Mouse (Mus musculus) CH12.LX (cell line): ENCODE data around the gene Med25. TPM values are rescaled to one million over a fixed set of nuclear protein-coding genes. Genes with fewer than 3 reads are reported as not detected.

ENCODE experiments used
- DNase-seq: peaks from one replicate; pipeline ENCODE4 v3.0.0-alpha.2; 2013; ENCODE audit errors: extremely low read depth
- H3K27ac ChIP-seq: 2 replicates; pipeline ENCODE4 v1.5.1; 2012; ENCODE audit warnings: low read depth, mild to moderate bottlenecking, control low read depth, moderate library complexity; ENCODE audit not compliant: insufficient read depth
- H3K27me3 ChIP-seq: replicated peaks from 2 replicates; pipeline ENCODE3; 2012; ENCODE audit warnings: inconsistent platforms
- H3K36me3 ChIP-seq, 2 experiments: replicated peaks in 1 of 2; 2 replicates each; pipeline versions ENCODE3 to v1.6.1; 2012; ENCODE audit warnings: inconsistent platforms in 1 of 2, low read length in 1 of 2, mild to moderate bottlenecking in 1 of 2, mixed read lengths in 1 of 2, moderate library complexity in 1 of 2; ENCODE audit not compliant: control insufficient read depth in 1 of 2, insufficient read depth in 1 of 2
- H3K4me1 ChIP-seq, 2 experiments: 2 replicates each; pipeline ENCODE4 v1.6.1; 2012; ENCODE audit warnings: inconsistent platforms in 1 of 2, moderate library complexity in 1 of 2; ENCODE audit not compliant: insufficient read depth in 2 of 2, control insufficient read depth in 1 of 2
- H3K4me2 ChIP-seq: 2 replicates; pipeline ENCODE4 v1.6.1; 2012; ENCODE audit warnings: low read depth, mild to moderate bottlenecking, control low read depth; ENCODE audit not compliant: poor library complexity, insufficient read depth, severe bottlenecking
- H3K4me3 ChIP-seq, 3 experiments: fragments of 150-350 bp in 1 of 3; sonication (generic) in 1 of 3; replicated peaks in 1 of 3; 2 replicates each; pipeline versions ENCODE3 to v1.5.1; 2011 to 2012; ENCODE audit warnings: low read depth in 2 of 3, low read length in 2 of 3, mild to moderate bottlenecking in 2 of 3, moderate library complexity in 2 of 3, control low read depth in 1 of 3, improper control_type of control experiment in 1 of 3, inconsistent platforms in 1 of 3, mixed read lengths in 1 of 3; ENCODE audit not compliant: poor library complexity in 1 of 3
- H3K79me2 ChIP-seq: replicated peaks from 2 replicates; pipeline ENCODE4 v1.6.1; 2012; ENCODE audit warnings: mild to moderate bottlenecking, moderate library complexity; ENCODE audit not compliant: control insufficient read depth, poor library complexity, insufficient read depth, severe bottlenecking; ENCODE audit errors: extremely low read depth
- H3K9ac ChIP-seq: 2 replicates; pipeline ENCODE4 v1.6.1; 2012; ENCODE audit warnings: low read depth, mild to moderate bottlenecking, control low read depth, moderate library complexity; ENCODE audit not compliant: insufficient read depth
- H3K9me3 ChIP-seq: replicated peaks from 2 replicates; pipeline ENCODE3; 2012; ENCODE audit warnings: low read length, inconsistent platforms, mixed read lengths
- BHLHE40 ChIP-seq: IDR thresholded peaks from 2 replicates; pipeline ENCODE4 v1.6.1; 2011; ENCODE audit warnings: mild to moderate bottlenecking, low read depth, low read length, improper control_type of control experiment
- CHD1 ChIP-seq: IDR thresholded peaks from 2 replicates; pipeline ENCODE4 v1.6.1; 2012; ENCODE audit warnings: low read depth, low read length, improper control_type of control experiment, inconsistent platforms
- CHD2 ChIP-seq: IDR thresholded peaks from 2 replicates; pipeline ENCODE4 v1.6.1; 2011; ENCODE audit warnings: low read length, improper control_type of control experiment
- CTCF ChIP-seq, 2 experiments: IDR thresholded peaks in 1 of 2; conservative IDR thresholded peaks in 1 of 2; 2 replicates each; pipeline ENCODE4 v1.5.1; 2011 to 2012; ENCODE audit warnings: low read depth in 2 of 2, low read length in 2 of 2, improper control_type of control experiment in 1 of 2, inconsistent platforms in 1 of 2, mild to moderate bottlenecking in 1 of 2, moderate library complexity in 1 of 2
- ELF1 ChIP-seq: IDR thresholded peaks from 2 replicates; pipeline ENCODE4 v1.6.1; 2014; ENCODE audit warnings: low read depth, mild to moderate bottlenecking, inconsistent platforms, low read length, improper control_type of control experiment
- EP300 ChIP-seq: IDR thresholded peaks from 2 replicates; pipeline ENCODE4 v1.6.1; 2011; ENCODE audit warnings: low read length, improper control_type of control experiment
- ETS1 ChIP-seq: conservative IDR thresholded peaks from 2 replicates; pipeline ENCODE4 v1.6.1; 2012; ENCODE audit warnings: low read depth, mild to moderate bottlenecking, inconsistent platforms, low read length, improper control_type of control experiment, moderate library complexity
- GABPA ChIP-seq: IDR thresholded peaks from 2 replicates; pipeline ENCODE4 v1.6.1; 2012; ENCODE audit warnings: low read depth, low read length, improper control_type of control experiment, inconsistent platforms; ENCODE audit not compliant: insufficient replicate concordance
- HCFC1 ChIP-seq: IDR thresholded peaks from 2 replicates; pipeline ENCODE4 v1.6.1; 2012; ENCODE audit warnings: low read depth, mild to moderate bottlenecking, inconsistent platforms, low read length, improper control_type of control experiment
- IRF4 ChIP-seq: IDR thresholded peaks from 2 replicates; pipeline ENCODE4 v1.6.1; 2014; ENCODE audit warnings: low read depth, mild to moderate bottlenecking, inconsistent platforms, low read length, improper control_type of control experiment
- JUND ChIP-seq: conservative IDR thresholded peaks from 2 replicates; pipeline ENCODE4 v1.6.1; 2011; ENCODE audit warnings: low read depth, low read length, improper control_type of control experiment
- KAT2A ChIP-seq: IDR thresholded peaks from 2 replicates; pipeline ENCODE4 v1.6.1; 2012; ENCODE audit warnings: low read length, improper control_type of control experiment, inconsistent platforms; ENCODE audit not compliant: insufficient replicate concordance
- MAFK ChIP-seq: IDR thresholded peaks from 2 replicates; pipeline ENCODE4 v1.6.1; 2011; ENCODE audit warnings: low read length, improper control_type of control experiment; ENCODE audit not compliant: insufficient replicate concordance
- MAX ChIP-seq: IDR thresholded peaks from 2 replicates; pipeline ENCODE4 v1.6.1; 2011; ENCODE audit warnings: low read length, improper control_type of control experiment
- MAZ ChIP-seq: IDR thresholded peaks from 2 replicates; pipeline ENCODE4 v1.6.1; 2012; ENCODE audit warnings: low read depth, mild to moderate bottlenecking, inconsistent platforms, low read length, improper control_type of control experiment, moderate library complexity
- MEF2A ChIP-seq: IDR thresholded peaks from 2 replicates; pipeline ENCODE4 v1.6.1; 2014; ENCODE audit warnings: low read depth, mild to moderate bottlenecking, inconsistent platforms, low read length, improper control_type of control experiment, borderline replicate concordance
- MYC ChIP-seq: IDR thresholded peaks from 2 replicates; pipeline ENCODE4 v1.6.1; 2011; ENCODE audit warnings: low read depth, mild to moderate bottlenecking, improper control_type of control experiment, low read length
- NELFE ChIP-seq: IDR thresholded peaks from 2 replicates; pipeline ENCODE4 v1.6.1; 2011; ENCODE audit warnings: low read depth, low read length, improper control_type of control experiment
- NRF1 ChIP-seq: IDR thresholded peaks from 2 replicates; pipeline ENCODE4 v1.6.1; 2014; ENCODE audit warnings: low read depth, mild to moderate bottlenecking, inconsistent platforms, low read length, improper control_type of control experiment, moderate library complexity
- RAD21 ChIP-seq: IDR thresholded peaks from 2 replicates; pipeline ENCODE4 v1.6.1; 2011; ENCODE audit warnings: low read depth, mild to moderate bottlenecking, low read length, improper control_type of control experiment, moderate library complexity
- RCOR1 ChIP-seq: conservative IDR thresholded peaks from 2 replicates; pipeline ENCODE4 v1.6.1; 2012; ENCODE audit warnings: low read depth, mild to moderate bottlenecking, inconsistent platforms, low read length, improper control_type of control experiment
- SIN3A ChIP-seq: IDR thresholded peaks from 2 replicates; pipeline ENCODE4 v1.6.1; 2012; ENCODE audit warnings: low read length, improper control_type of control experiment, inconsistent platforms
- SMC3 ChIP-seq: IDR thresholded peaks from 2 replicates; pipeline ENCODE4 v1.6.1; 2011; ENCODE audit warnings: low read depth, low read length, improper control_type of control experiment
- TBP ChIP-seq: conservative IDR thresholded peaks from 2 replicates; pipeline ENCODE4 v1.6.1; 2011; ENCODE audit warnings: low read depth, low read length, improper control_type of control experiment
- TCF12 ChIP-seq: IDR thresholded peaks from 2 replicates; pipeline ENCODE4 v1.6.1; 2014; ENCODE audit warnings: low read depth, mild to moderate bottlenecking, inconsistent platforms, low read length, improper control_type of control experiment
- UBTF ChIP-seq: IDR thresholded peaks from 2 replicates; pipeline ENCODE4 v1.6.1; 2012; ENCODE audit warnings: low read depth, mild to moderate bottlenecking, inconsistent platforms, low read length, improper control_type of control experiment, moderate library complexity
- ZMIZ1 ChIP-seq: IDR thresholded peaks from 2 replicates; pipeline ENCODE4 v1.6.1; 2012; ENCODE audit warnings: low read depth, mild to moderate bottlenecking, inconsistent platforms, low read length, improper control_type of control experiment
- dilution Hi-C: fragments of 300-500 bp; cut with MboI; formaldehyde crosslinking; loops from 2 replicates; pipeline ENCODE4 v1.14.3; 2020; ENCODE audit warnings: low sequenced_read_pairs; ENCODE audit not compliant: extremely low pct_unique_long_range_greater_than_20kb, extremely low pct_ligation_motif_present
- in situ Hi-C: fragments of 300-500 bp; cut with MboI; formaldehyde crosslinking; loops from 3 replicates; pipeline ENCODE4 v1.14.3; 2019; ENCODE audit warnings: low sequenced_read_pairs, low pct_ligation_motif_present, low pct_unique_long_range_greater_than_20kb, mixed read lengths
- polyA plus RNA-seq: library from polyadenylated mRNA; unstranded; fragments of >175 nt; gene quantifications from 2 replicates; pipeline ENCODE4 v1.2.1, GENCODE M21; 2012; ENCODE audit warnings: low read depth; ENCODE audit not compliant: insufficient read length
- total RNA-seq, 2 experiments: library from RNA; depleted of rRNA; stranded (reverse); fragments of 300-350 nt in 1 of 2; fragments of >200 nt in 1 of 2; gene quantifications; 2 replicates each; pipeline ENCODE4 v1.2.3; 2012 to 2014

Med25 gene
- total and polyA plus RNA-seq, 3 experiments = 18.4 to 67.4 (median 56.7) TPM

DNA sequence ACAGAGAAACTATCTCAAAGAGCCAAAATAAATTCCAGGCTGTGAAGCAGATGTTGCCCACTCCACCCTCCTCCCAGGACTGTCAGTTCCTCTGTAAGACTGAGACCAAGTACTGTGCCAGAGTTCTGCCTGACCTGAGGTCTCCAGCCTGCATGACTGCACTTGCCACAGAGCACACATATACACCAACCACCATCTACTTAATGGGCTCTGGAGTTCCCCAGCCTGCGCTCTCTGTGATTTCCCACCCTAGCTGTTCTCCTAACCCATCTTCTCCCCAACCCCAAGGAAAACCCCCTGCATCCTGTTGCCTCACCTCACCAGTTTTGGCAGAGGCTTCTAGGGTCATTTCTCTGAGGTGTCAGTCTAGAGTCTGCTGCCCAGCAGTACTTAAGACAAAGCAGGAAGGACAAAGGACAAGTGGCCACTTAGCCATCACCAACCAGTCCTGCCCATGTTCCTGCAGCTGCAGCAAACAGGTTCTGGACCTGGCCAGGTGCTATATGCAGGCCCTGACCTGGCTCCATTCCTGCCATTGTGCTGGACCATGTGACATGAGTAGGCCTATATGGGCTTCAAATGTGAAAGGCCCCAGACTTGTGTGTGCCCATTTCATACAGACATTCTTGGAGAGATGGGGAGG, 57.0 kb downstream of the Med25 start:
- in situ Hi-C loops (no loop called here), dilution Hi-C loops (no loop called here)
- peaks cover 47 to 66% of the 10 kb centered on the region in 2 experiments for H3K36me3 ChIP-seq
- peak; percentile 74 for DNase-seq
- peak overlapping the region; percentile 81 for H3K4me2 ChIP-seq
- H3K4me3 ChIP-seq = peak overlapping the region in 1 of 3 experiments; percentile 47
- TF ChIP-seq ELF1 (0 out of 2 replicates have a peak, but pooled peaks have one; percentile 18), CHD2 (0 out of 2 replicates have a peak, but pooled peaks have one; percentile 55), MAX (peak; percentile 49), NELFE (no peak), HCFC1 (peak; percentile 22; the same call in 1 of the 2 replicates), NRF1 (peak; percentile 46; the same call in 1 of the 2 replicates), RAD21 (no peak; the same call in 1 of the 2 replicates), UBTF (0 out of 2 replicates have a peak, but pooled peaks have one; percentile 56), CHD1 (peak; percentile 99), CTCF (conservative IDR thresholded peaks at IDR 0.05 in 1 of 2, IDR thresholded peaks at IDR 0.05 in 1 of 2; ENCODE audit: low read depth in 2 of 2, low read length in 2 of 2) (no peak), MYC (peak; percentile 54; the same call in 1 of the 2 replicates), JUND (no peak), BHLHE40 (peak; percentile 81), ETS1 (peak; percentile 84), SIN3A (peak; percentile 55; the same call in 1 of the 2 replicates), MAFK (peak; percentile 51; the same call in 1 of the 2 replicates), TBP (0 out of 2 replicates have a peak, but pooled peaks have one; percentile 41), KAT2A (0 out of 2 replicates have a peak, but pooled peaks have one; percentile 35), SMC3 (no peak; the same call in 1 of the 2 replicates), MEF2A (peak; percentile 90), GABPA (no peak), TCF12 (peak; percentile 91), ZMIZ1 (0 out of 2 replicates have a peak, but pooled peaks have one; percentile 37), IRF4 (peak; percentile 86), EP300 (peak; percentile 78), MAZ (peak; percentile 58; the same call in 1 of the 2 replicates), RCOR1 (peak; percentile 88)
- H3K9ac ChIP-seq = peak overlapping the region; percentile 55
- peaks cover 30% of the 10 kb centered on the region for H3K9me3 ChIP-seq
- H3K27me3 ChIP-seq = no peaks in the 10 kb centered on the region
- peaks cover 32 to 82% of the 10 kb centered on the region in 2 experiments for H3K4me1 ChIP-seq
- H3K79me2 ChIP-seq = peaks cover 33% of the 10 kb centered on the region
- peak overlapping the region; percentile 100 for H3K27ac ChIP-seq
